Mouse (Mus musculus) megakaryocyte, embryonic 14.5 days (primary cell): ENCODE data around the gene Saxo1.

Source experiments
- FLI1 ChIP-seq: IDR thresholded peaks from 2 replicates; pipeline ENCODE4 v1.6.1; 2012; ENCODE audit warnings: low read length, inconsistent platforms, mixed read lengths
- GATA1 ChIP-seq: IDR thresholded peaks from 3 replicates; pipeline ENCODE4 v1.6.1; 2012; ENCODE audit warnings: mixed read lengths, low read length, inconsistent platforms, borderline replicate concordance

- TF ChIP-seq GATA1 (no peak), FLI1 (no peak)
These were observed 160.7 kb downstream of the Saxo1 start for GRCm38 (mm10) chr4:86397470-86397869.
